Mouse (Mus musculus): Measurements from ENCODE around the gene Pakap.

- no peak for TF ChIP-seq CTCF (IDR thresholded peaks at IDR 0.05; ENCODE audit: low read depth, low read length)
- no peak for TF ChIP-seq POLR2A (IDR thresholded peaks at IDR 0.05; ENCODE audit: extremely low read depth, insufficient read depth, low read length)
Measured at GRCm38 (mm10) chr4:57575686-57576085, 7.7 kb downstream of the Pakap start.

Measured in liver, adult 2 months (tissue).